Mouse (Mus musculus): ENCODE results near the gene Rpl10. TPM values are rescaled to one million over a fixed set of nuclear protein-coding genes. Genes with fewer than 3 reads are reported as not detected.

The Rpl10 gene
- polyA plus RNA-seq, 1 experiment: 1,460 TPM

- no peaks in the 10 kb centered on the region for H3K36me3 ChIP-seq (ENCODE audit: control insufficient read depth, insufficient read depth, low read length)
- peaks cover 4% of the 10 kb centered on the region; the same call in 1 of the 2 replicates for H3K4me1 ChIP-seq (ENCODE audit: control insufficient read depth, insufficient read depth, low read length)
- 3% methylated on average over 31 of the region's 31 CpGs for WGBS
- peak overlapping the region; percentile 81 for H3K4me3 ChIP-seq (ENCODE audit: insufficient read depth, low read depth, low read length)
- TF ChIP-seq POLR2A (IDR thresholded peaks at IDR 0.05; ENCODE audit: low read depth, low read length): no peak
- TF ChIP-seq CTCF (conservative IDR thresholded peaks at IDR 0.05; ENCODE audit: insufficient read depth, insufficient read length, low read depth, low read length): no peak
- no peaks in the 10 kb centered on the region for H3K27me3 ChIP-seq (replicated peaks; ENCODE audit: control insufficient read depth, insufficient read depth, low read length)
- DNase-seq: no peak
- H3K27ac ChIP-seq (ENCODE audit: insufficient read depth, low read depth, low read length): peak overlapping the region; percentile 66
Observed at GRCm38 (mm10) chrX:74254888-74255565, 15.6 kb upstream of the Rpl10 start.

- 92% methylated on average over 3 of the region's 3 CpGs for WGBS
- TF ChIP-seq CTCF (conservative IDR thresholded peaks at IDR 0.05; ENCODE audit: insufficient read depth, insufficient read length, low read depth, low read length) (no peak), POLR2A (IDR thresholded peaks at IDR 0.05; ENCODE audit: low read depth, low read length) (no peak)
- H3K36me3 ChIP-seq (ENCODE audit: control insufficient read depth, insufficient read depth, low read length): no peaks in the 10 kb centered on the region
Observed at GRCm38 (mm10) chrX:74257746-74258145, 12.9 kb upstream of the Rpl10 start.

GRCm38 (mm10) chrX:74269736-74270061 lies 913 bp upstream of the Rpl10 start:
- H3K27me3 ChIP-seq (replicated peaks; ENCODE audit: control insufficient read depth, insufficient read depth, low read length): no peaks in the 10 kb centered on the region
- peak overlapping the region; percentile 70 for H3K4me3 ChIP-seq (ENCODE audit: insufficient read depth, low read depth, low read length)
- no peak for TF ChIP-seq CTCF (conservative IDR thresholded peaks at IDR 0.05; ENCODE audit: insufficient read depth, insufficient read length, low read depth, low read length)
- no peak for TF ChIP-seq POLR2A (IDR thresholded peaks at IDR 0.05; ENCODE audit: low read depth, low read length)
- peak overlapping the region; percentile 96 for H3K27ac ChIP-seq (ENCODE audit: insufficient read depth, low read depth, low read length)
- peaks cover 3% of the 10 kb centered on the region; the same call in 1 of the 2 replicates for H3K4me1 ChIP-seq (ENCODE audit: control insufficient read depth, insufficient read depth, low read length)
- DNase-seq: no peak
- WGBS: 6% methylated on average over 3 of the region's 3 CpGs
- no peaks in the 10 kb centered on the region; the same call in 1 of the 2 replicates for H3K36me3 ChIP-seq (ENCODE audit: control insufficient read depth, insufficient read depth, low read length)

More at GRCm38 (mm10) chrX:74257746-74258145, 12.9 kb upstream of the Rpl10 start:
- Histone ChIP-seq H3K4me3 (ENCODE audit: insufficient read depth, low read depth, low read length) (no peak overlapping the region), H3K4me1 (ENCODE audit: control insufficient read depth, insufficient read depth, low read length) (peaks cover 4% of the 10 kb centered on the region; the same call in 1 of the 2 replicates), H3K27me3 (replicated peaks; ENCODE audit: control insufficient read depth, insufficient read depth, low read length) (no peaks in the 10 kb centered on the region), H3K27ac (ENCODE audit: insufficient read depth, low read depth, low read length) (no peak overlapping the region)
- no peak for DNase-seq

- peaks cover 3% of the 10 kb centered on the region; the same call in 1 of the 2 replicates for H3K4me1 ChIP-seq (ENCODE audit: control insufficient read depth, insufficient read depth, low read length)
- WGBS: 0% methylated on average over 27 of the region's 27 CpGs
- H3K27ac ChIP-seq (ENCODE audit: insufficient read depth, low read depth, low read length): peak overlapping the region; percentile 65; the same call in 1 of the 2 replicates
- H3K4me3 ChIP-seq (ENCODE audit: insufficient read depth, low read depth, low read length): peak overlapping the region; percentile 88
- DNase-seq: peak; percentile 39
- no peak for TF ChIP-seq POLR2A (IDR thresholded peaks at IDR 0.05; ENCODE audit: low read depth, low read length)
- TF ChIP-seq CTCF (conservative IDR thresholded peaks at IDR 0.05; ENCODE audit: insufficient read depth, insufficient read length, low read depth, low read length): no peak
- no peaks in the 10 kb centered on the region; the same call in 1 of the 2 replicates for H3K36me3 ChIP-seq (ENCODE audit: control insufficient read depth, insufficient read depth, low read length)
- no peaks in the 10 kb centered on the region for H3K27me3 ChIP-seq (replicated peaks; ENCODE audit: control insufficient read depth, insufficient read depth, low read length)
Observed at GRCm38 (mm10) chrX:74270902-74271551, 415 bp downstream of the Rpl10 start.

- H3K27ac ChIP-seq (ENCODE audit: insufficient read depth, low read depth, low read length): no peak overlapping the region
- H3K4me3 ChIP-seq (ENCODE audit: insufficient read depth, low read depth, low read length): no peak overlapping the region
- no peaks in the 10 kb centered on the region; the same call in 1 of the 2 replicates for H3K36me3 ChIP-seq (ENCODE audit: control insufficient read depth, insufficient read depth, low read length)
- H3K4me1 ChIP-seq (ENCODE audit: control insufficient read depth, insufficient read depth, low read length): peaks cover 3% of the 10 kb centered on the region; the same call in 1 of the 2 replicates
- DNase-seq: peak; percentile 19
- no peaks in the 10 kb centered on the region for H3K27me3 ChIP-seq (replicated peaks; ENCODE audit: control insufficient read depth, insufficient read depth, low read length)
- 30% methylated on average over 10 of the region's 10 CpGs for WGBS
- no peak for TF ChIP-seq CTCF (conservative IDR thresholded peaks at IDR 0.05; ENCODE audit: insufficient read depth, insufficient read length, low read depth, low read length)
Observed at GRCm38 (mm10) chrX:74273422-74274322, 3.1 kb downstream of the Rpl10 start.

- TF ChIP-seq CTCF (conservative IDR thresholded peaks at IDR 0.05; ENCODE audit: insufficient read depth, insufficient read length, low read depth, low read length) (no peak), POLR2A (IDR thresholded peaks at IDR 0.05; ENCODE audit: low read depth, low read length) (no peak)
- 81% methylated on average over 8 of the region's 8 CpGs for WGBS
- no peaks in the 10 kb centered on the region; the same call in 1 of the 2 replicates for H3K4me1 ChIP-seq (ENCODE audit: control insufficient read depth, insufficient read depth, low read length)
- H3K27me3 ChIP-seq (replicated peaks; ENCODE audit: control insufficient read depth, insufficient read depth, low read length): no peaks in the 10 kb centered on the region
- no peak for DNase-seq
- H3K27ac ChIP-seq (ENCODE audit: insufficient read depth, low read depth, low read length): no peak overlapping the region
- H3K36me3 ChIP-seq (ENCODE audit: control insufficient read depth, insufficient read depth, low read length): no peaks in the 10 kb centered on the region
- H3K4me3 ChIP-seq (ENCODE audit: insufficient read depth, low read depth, low read length): no peak overlapping the region
Observed at GRCm38 (mm10) chrX:74277916-74278315, 7.3 kb downstream of the Rpl10 start.

All from kidney, adult 2 months (tissue).